27 mouse cellular contexts compared by ENCODE assay signal in genomic region chr10:82935018-82935633, GRCm38 (mm10). TPM values are rescaled to one million over a fixed set of nuclear protein-coding genes. Genes with fewer than 3 reads are reported as not detected.
DNase-seq lines count a peak whose midpoint lies in the region; ATAC-seq and TF ChIP-seq lines count a peak whose summit lies in the region.
"Had no signal": no experiment of that assay in that cellular context is flagged by ENCODE, and none has a peak within 500 bp of the region (broad histone marks: within the 10 kb centered on the region; RNA-seq: fewer than 3 reads in every experiment).

No protein-coding gene starts in this region.

- no peak for TF ChIP-seq CTCF in spleen, adult 2 months (IDR thresholded peaks at IDR 0.05; ENCODE audit: extremely low read depth, insufficient read depth, insufficient read length, insufficient replicate concordance)

- peak; percentile 77 for ATAC-seq in common myeloid progenitor, adult 5-6 weeks (replicated peaks; ENCODE audit: low read depth, poor library complexity, severe bottlenecking)
- peak; percentile 81 for ATAC-seq in megakaryocyte progenitor cell, adult 5-6 weeks (replicated peaks; ENCODE audit: poor library complexity)
- ATAC-seq: forebrain, embryonic 13.5 days; midbrain, embryonic 13.5 days had no signal

- H3K36me3 ChIP-seq in spleen, adult 2 months (ENCODE audit: control insufficient read depth, insufficient read depth, low read length), result no peaks in the 10 kb centered on the region
- H3K36me3 ChIP-seq: embryonic facial prominence, embryonic 10.5 days; embryonic facial prominence, embryonic 15.5 days; limb, embryonic 12.5 days; liver, embryonic 15.5 days; midbrain, embryonic 13.5 days had no signal

- H3K4me1 ChIP-seq in spleen, adult 2 months (ENCODE audit: control insufficient read depth, insufficient read depth, insufficient read length), result peaks cover 17% of the 10 kb centered on the region; the same call in 1 of the 2 replicates
- H3K4me1 ChIP-seq: embryonic facial prominence, embryonic 10.5 days; embryonic facial prominence, embryonic 15.5 days; forebrain, embryonic 13.5 days; limb, embryonic 12.5 days; liver, embryonic 15.5 days; midbrain, embryonic 13.5 days had no signal

- no peak for TF ChIP-seq POLR2A in spleen, adult 2 months (IDR thresholded peaks at IDR 0.05; ENCODE audit: low read depth, low read length)

- no peak overlapping the region for H3K4me3 ChIP-seq in spleen, adult 2 months (ENCODE audit: extremely low read depth, insufficient read depth, insufficient read length)
- H3K4me3 ChIP-seq: embryonic facial prominence, embryonic 10.5 days; embryonic facial prominence, embryonic 15.5 days; forebrain, embryonic 13.5 days; limb, embryonic 12.5 days; liver, embryonic 15.5 days; megakaryocyte, embryonic 14.5 days; midbrain, embryonic 13.5 days had no signal

- peak; percentile 93 for DNase-seq in A20 (ENCODE audit: low read depth, low spot score)
- peak; percentile 57 for DNase-seq in spleen, adult 2 months (ENCODE audit: low read depth in 1 of 2, low spot score in 2 of 2)
- no peak for DNase-seq in cerebellum, adult 18-20 months
- DNase-seq in kidney, postnatal 14 days, result no peak
- DNase-seq in lung, postnatal 25 days (ENCODE audit: low spot score), result no peak
- DNase-seq: adrenal gland, postnatal 25 days; cerebellum, adult 11-12 months; cerebellum, postnatal 10 days; gastrocnemius, postnatal 10 days; heart, adult 18-20 months; heart, postnatal 4 days; kidney, adult 2 months; lung, embryonic 14.5 days; lung, postnatal 14 days; retina, postnatal 1 day; right cerebral cortex, postnatal 14 days had no signal

- H3K27ac ChIP-seq in spleen, adult 2 months (ENCODE audit: insufficient read depth, low read length), result peak overlapping the region; percentile 42
- H3K27ac ChIP-seq: embryonic facial prominence, embryonic 10.5 days; embryonic facial prominence, embryonic 15.5 days; forebrain, embryonic 13.5 days; hindbrain, embryonic 14.5 days; kidney, postnatal 0 days; limb, embryonic 12.5 days; liver, embryonic 15.5 days; midbrain, embryonic 13.5 days had no signal

- H3K27me3 ChIP-seq in spleen, adult 2 months (ENCODE audit: control insufficient read depth, insufficient read depth, low read length), result no peaks in the 10 kb centered on the region
- H3K27me3 ChIP-seq: embryonic facial prominence, embryonic 15.5 days; forebrain, embryonic 13.5 days; limb, embryonic 12.5 days; liver, embryonic 15.5 days; midbrain, embryonic 13.5 days had no signal

- 25% methylated on average over 13 of the region's 13 CpGs for WGBS in spleen, adult 2 months

RNA-seq across cellular contexts. Expression of gene Chst11, which starts 50.2 kb away (rescaled TPM):
- total RNA-seq in common myeloid progenitor, adult 5-6 weeks (2017), result 18.6 and 19.9 TPM in 2 replicates
- total RNA-seq in megakaryocyte progenitor cell, adult 5-6 weeks (2015), result 19.2 and 20.0 TPM in 2 replicates
- total RNA-seq in megakaryocyte progenitor cell, adult 5-6 weeks (2017), result 20.4 and 22.2 TPM in 2 replicates
- polyA plus RNA-seq in spleen, adult 2 months (2012; rRNA removed), result 9.2 and 13.6 TPM in 2 replicates

Comparison
In these comparisons a context has a peak if more than half of its experiments do, and no peak if none do; other contexts are left out.
1. DNase-seq: peak in A20 (single experiment) and spleen, adult 2 months (2 of 2); none in cerebellum, adult 18-20 months (0 of 2), kidney, postnatal 14 days (single experiment) and lung, postnatal 25 days (single experiment).